Mouse (Mus musculus): ENCODE data around the gene Sin3b. TPM values are rescaled to one million over a fixed set of nuclear protein-coding genes. Genes with fewer than 3 reads are reported as not detected.
"Not testable (repeated sequence)": the region's sequence is repeated elsewhere in the genome, so short reads cannot be mapped to it uniquely, and the experiment has no call there.

Gene Sin3b
- 10 to 100 TPM; 78.2 to 80.8 TPM for total RNA-seq (2021)
- long read RNA-seq, experiment 1, full-length matches to known transcripts, result 31 of 42 reads
- long read RNA-seq, experiment 1, partial matches to known transcripts, result 5 of 42 reads
- long read RNA-seq, experiment 1, other reads (novel, unspliced or antisense), result 6 of 42 reads
- long read RNA-seq, experiment 2, full-length matches to known transcripts, result 29 of 34 reads
- long read RNA-seq, experiment 2, partial matches to known transcripts, result 4 of 34 reads
- long read RNA-seq, experiment 2, other reads (novel, unspliced or antisense), result 1 of 34 reads

DNA sequence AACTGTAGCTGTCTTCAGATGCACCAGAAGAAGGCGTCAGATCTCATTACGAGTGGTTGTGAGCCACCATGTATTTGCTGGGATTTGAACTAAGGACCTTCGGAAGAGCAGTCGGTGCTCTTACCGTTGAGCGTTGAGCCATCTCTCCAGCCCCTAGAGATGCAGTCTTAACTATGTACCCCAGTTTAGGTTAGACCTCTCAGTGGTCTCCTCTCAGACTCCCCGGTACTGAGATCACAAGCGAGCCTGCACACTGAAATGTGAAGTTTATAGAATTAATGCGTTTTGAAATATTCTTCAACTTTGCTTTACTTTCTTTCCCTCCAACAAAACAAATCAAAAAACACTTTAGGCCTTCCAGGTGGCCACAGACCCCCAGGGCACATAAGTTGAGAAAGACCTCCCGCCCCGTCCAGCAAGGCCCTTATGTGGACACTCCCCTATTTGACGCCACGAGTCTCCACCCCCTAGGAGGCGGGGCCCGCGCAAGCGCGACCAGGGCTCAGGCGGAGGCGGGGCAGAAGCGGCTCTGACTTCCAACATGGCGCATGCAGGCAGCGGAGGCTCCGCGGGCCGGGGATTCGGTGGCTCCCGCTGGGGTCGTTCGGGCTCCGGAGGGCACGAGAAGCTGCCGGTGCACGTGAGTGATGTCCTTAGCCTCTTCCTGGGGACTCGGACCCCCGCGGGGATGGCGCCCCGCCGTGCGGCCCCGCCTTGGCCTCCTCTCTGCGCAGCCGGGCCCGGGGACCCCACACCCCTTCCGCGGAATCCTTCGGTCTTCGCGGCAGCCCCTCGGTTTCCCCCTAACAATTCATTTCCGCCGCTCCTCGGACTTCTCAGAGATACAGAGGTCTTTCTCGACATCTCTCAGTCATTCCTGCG is at the start of gene Sin3b:
Gene Sin3b (plus strand): TSS at position 517 of the 882 bp plus-strand sequence.
- DNase-seq, result peak; percentile 98

DNA sequence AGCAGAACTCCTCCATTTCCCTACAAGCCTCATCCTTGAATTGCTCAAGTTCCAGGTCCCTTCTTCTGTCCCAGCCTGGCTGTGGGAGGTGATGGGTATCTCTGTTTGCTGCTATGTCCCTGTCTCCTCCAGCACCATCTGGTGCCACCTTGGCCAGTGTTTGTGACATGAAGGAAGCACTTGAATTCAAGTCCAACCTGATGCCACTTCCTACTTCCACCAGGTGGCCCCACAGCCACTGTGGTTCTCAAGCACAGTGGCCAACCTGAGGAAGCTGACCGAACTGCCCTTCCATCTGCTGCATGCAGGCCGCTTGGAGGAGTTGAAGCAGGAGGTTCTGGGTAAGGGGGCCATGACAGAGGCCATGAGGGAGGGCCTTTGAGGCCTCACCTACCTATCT is 48.9 kb upstream of the Sin3b start:
- no peak for DNase-seq

DNA sequence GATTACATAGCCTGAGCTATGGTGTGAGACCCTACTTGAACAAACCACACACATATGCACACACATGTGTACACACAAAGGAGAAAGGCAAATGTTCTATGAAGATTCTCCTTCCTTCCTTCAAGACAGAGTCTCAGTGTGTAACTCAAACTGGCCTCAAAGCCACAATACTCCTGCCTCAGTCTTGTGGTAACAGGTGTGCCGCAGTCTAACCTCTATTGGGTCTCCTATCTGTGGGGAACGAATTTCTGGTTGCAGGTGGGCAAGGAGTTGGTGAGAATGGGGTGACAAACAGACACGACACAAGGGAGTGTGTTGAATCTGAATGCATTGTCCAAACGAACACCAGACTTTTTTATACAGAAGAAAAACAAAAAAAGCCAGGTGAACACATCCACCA is 46.6 kb upstream of the Sin3b start:
- DNase-seq, result no peak

DNA sequence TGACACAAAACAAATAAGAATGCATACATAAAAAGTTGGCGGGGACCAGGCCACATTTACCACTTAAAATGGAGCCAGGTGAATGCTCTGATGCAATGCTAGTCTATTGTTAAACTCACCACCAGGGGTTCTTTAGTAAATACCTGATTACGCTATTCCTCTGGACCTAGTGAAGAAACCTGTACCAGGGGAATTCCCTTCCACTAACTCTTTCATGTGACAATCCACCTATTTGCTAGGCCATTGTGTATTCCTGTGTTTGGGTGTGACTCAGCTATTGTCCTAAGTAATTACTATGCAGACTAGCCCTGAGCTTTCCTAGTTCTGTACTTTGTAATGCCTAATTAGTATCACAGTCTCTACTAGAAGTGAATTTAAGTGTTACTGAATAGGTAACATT is 46.2 kb upstream of the Sin3b start:
- DNase-seq, result not testable (repeated sequence)

DNA sequence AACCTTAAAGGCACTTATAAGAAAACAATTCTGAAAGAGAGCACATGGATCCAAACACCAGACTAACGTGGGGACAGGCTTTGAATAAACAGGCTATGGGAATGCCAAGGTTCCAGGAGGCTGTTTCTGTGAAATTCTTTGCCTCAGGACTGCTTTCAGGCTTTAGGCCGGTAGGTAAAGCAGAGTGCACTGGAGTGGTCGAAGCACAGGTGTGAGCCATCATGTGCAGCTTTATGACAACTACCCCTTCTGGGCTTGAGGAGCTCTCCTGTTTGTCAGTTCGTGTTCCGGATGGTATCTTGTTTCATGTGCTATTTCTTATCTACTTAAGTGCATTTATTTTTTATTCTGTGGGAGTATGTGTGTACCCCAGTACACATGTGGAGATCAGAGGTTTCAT is 45.8 kb upstream of the Sin3b start:
- DNase-seq, result no peak

DNA sequence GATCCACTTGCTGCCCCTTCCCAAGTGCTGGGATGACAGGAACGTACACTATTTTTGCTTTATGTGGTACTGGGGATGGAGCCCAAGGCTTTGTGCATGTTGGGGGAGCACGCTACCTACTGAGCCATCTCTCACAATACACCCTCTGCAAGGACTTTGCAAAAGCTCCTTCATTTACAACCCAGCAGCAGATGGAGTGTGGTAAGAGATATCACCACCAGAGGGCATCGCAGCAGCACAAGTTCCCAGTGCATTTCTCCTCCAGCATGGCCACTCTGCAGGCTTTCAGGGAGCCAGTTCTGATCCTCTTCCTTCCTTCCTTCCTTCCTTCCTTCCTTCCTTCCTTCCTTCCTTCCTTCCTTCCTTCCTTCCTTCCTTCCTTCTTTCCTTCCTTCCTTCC is 43.0 kb upstream of the Sin3b start:
- DNase-seq, result peak; percentile 62

DNA sequence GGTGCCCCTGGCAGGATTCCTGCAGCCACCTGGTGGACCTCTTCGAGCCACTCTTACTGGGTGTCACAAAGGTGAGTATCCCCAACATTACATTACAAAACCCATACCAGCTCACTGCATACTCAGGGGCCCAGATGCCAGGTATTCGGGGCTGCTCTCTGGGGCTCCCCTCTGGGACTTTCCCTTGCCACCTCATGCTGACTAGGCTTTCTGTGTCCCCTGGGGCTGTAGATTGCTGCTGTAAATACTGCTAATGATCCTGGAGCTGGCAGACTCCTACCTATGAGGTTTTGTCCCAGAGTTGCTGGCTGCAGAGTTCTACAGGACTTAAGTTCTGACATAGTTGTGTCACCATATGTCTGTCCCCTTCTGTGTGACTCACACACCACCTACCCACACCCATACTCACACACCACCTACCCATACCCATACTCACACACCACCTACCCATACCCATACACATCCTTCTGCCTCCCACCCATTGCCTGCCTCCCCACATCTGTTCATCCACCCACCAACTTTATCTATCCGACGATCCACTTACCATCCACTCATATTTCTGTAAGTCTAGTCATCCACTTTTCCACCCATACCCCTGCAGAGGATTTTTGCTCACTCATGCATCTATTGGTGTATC is 40.9 kb upstream of the Sin3b start:
- DNase-seq, result no peak

DNA sequence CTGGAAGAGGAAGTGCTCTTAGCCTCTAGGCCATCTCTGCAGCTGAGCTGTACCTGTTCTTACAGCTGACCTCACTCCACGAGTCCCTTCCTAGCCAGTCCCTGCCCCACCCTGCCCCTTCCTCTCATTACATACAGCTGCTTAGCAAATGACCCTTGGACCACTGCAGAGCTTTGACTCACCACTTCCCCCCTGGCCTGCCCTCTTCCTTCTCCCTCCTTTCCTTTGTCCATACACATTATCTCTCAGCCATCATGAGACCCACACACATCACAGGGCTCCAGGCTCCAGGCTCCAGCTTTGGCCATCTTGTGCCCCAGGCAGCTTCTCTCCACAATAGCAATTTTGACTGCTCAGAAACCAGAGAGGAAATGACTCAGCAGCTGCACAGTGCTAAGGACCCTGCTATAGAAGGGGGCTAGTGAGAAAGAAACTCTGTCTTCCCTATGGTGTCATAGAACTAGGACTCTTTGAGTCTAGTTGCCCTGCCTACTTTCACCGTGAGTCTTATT is 40.0 kb upstream of the Sin3b start:
- DNase-seq, result no peak

DNA sequence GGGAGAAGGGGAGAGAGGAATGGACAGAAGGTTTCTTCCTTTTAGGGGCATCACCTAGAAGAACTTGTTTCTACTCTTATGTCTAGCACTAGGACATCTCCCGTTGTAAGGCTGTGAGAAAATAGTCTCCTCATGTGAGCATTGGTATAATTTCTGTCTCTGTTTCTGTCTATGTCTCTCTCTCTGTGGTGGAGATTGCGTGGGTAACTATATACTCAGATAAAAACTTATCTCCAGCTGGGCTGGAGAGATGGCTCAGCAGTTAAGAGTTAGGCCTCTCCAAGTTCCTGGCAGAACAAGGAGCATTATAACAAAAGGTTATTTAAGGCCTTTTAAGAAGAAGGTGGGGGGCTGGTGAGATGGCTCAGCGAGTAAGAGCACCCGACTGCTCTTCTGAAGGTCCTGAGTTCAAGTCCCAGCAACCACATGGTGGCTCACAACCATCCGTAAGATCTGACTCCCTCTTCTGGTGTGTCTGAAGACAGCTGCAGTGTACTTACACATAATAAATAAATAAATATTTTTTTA is 39.4 kb upstream of the Sin3b start:
- DNase-seq, result not testable (repeated sequence)

DNA sequence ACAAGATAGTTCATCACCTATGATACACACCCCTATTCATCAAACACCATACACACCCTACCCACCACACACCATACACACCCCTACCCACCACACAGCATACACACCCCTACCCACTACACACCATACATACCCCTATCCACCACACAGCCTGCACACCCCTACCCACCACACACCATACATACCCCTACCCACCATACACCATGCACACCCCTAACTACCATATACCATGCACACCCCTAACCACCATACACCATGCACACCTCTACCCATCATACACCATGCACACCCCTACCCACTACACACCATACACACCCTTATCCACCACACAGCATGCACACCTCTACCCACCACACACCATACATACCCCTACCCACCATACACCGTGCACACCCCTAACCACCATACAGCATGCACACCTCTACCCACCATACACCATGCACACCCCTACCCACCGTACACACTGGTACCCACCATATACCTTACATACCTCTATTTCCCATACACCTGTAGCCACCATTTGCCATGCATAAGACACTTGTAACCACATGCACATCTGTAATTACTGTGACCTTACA is 24.6 kb upstream of the Sin3b start:
- DNase-seq, result no peak

DNA sequence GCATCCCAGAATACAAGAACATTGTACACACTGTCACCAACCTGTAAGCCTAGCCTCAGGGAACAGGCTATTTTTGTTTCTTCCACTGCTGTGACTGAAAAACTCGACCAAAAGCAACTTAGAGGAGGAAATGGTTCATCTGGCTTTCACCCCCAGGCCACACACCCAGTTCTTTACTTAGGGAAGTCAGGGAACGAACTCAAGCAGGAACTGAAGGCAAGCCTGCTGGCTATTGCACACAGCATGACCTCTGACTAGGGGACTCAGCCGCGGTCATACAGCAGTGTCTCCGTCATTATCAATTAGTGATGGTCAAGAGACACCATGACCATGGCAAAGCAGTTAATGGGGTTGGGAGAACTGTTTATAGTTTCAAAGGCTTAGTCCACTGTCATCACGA is 10.5 kb upstream of the Sin3b start:
- no peak for DNase-seq

DNA sequence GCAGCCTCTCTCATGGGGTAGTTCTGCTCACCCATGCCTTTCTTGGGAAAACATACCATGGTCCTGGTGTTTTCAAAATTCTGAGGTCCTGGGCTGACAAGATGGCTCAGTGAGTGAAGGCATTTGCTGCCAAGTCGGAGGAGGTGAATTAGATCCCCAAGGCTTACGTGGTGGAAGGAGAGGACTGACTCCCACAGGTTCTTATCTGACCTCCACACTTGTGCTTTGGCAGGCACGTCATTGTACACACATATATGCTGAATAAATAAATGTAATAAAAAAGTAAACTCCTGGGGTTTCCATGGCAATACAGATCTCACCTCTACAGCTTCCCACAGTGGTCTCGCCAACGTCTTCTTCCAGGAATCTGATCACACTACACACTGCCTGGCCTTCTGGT is 6.5 kb upstream of the Sin3b start:
- no peak for DNase-seq

DNA sequence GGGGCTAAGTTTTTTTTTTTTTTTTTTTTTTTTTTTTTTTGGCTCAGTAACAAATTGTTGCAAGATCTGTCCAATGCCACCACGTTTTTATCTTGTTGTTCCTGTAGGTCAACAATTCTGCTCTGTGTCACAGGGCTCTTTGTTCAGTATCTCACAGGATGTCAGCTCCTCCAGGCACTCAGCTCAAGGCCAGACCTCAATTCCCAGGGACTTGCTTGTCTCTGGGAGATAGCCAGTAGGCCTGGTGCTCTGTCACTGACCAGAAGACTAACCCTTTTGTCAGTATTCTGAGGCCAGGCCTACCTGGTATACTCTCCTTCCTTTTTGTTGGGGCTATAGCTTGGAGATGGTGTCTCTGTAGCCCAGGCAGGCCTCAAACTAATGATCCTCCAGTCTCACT is 2.5 kb upstream of the Sin3b start:
- no peak for DNase-seq

DNA sequence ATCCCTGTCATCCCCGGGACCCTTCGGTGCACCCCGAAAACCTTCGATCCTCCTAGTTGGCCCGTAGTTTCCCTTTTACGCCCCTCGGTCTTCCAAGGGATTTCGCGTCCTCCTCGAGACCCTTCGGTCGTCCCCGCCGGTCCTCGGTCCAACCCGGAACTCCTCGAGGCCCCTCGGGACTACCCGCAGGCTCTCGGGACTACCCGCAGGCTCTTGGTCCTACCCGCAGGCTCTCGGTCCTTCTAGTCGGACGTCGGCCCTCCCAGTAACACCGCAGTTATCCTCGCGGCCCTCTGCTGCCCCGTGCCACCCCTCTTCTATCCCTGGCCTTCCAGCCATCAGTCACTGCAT is 541 bp downstream of the Sin3b start:
- peak; percentile 28 for DNase-seq

DNA sequence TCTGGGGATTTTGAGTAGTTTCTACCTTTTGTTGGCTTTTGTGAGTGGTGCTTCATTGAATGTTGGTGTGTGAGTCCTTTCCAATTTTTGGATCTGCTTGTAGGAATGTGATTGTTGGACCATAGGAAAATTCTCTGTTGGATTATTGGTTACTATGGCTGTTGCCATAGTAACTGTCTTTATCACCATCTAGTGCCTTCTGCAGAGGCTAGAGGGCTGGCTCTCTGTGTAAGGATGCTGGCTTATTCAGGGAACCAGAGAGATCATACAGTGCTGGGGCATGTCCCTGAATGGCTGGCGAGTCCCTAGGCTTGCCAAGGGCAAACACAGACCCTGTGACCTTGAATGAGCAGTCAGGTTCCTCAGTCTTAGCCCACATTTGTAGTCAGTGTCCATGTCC is 5.6 kb downstream of the Sin3b start:
- no peak for DNase-seq

DNA sequence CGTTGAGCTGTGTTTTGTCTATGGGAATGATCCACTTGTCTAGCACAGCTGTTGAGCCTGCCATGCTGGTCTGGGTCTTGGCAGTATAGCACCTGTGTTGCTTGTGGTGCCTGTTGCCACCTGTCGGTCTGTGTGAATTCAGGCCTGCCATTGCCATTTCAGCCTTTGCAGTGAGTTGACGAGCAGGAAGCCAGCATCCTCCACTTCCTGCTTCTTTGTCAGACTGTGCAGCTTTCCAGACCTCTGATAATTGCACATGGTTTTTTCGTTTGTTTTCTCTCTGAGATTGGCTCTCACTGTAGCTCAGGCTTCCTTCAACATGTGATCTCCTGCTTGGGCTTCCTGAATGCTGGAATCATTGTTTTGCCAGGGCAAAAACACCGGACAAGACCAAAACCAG is 11.9 kb downstream of the Sin3b start:
- no peak for DNase-seq

DNA sequence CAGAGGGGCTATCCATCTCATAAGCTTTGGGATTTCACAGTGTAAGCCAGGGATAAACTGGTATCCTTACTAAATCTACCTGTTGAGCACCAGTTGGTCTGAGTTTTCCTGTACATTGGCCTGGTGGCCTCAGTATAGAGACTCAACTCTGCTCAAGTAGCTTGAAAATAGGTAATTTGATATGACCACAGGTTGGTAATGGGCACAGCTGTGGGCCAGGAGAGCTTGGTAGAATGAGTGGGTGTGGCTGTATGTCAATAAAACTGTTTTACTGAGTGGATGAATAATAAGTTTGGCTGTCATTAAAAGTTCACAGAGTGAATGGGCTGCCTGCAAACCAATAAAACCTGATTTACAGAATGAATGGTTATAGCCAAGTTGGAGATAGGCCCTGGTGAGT is 13.8 kb downstream of the Sin3b start:
- no peak for DNase-seq

DNA sequence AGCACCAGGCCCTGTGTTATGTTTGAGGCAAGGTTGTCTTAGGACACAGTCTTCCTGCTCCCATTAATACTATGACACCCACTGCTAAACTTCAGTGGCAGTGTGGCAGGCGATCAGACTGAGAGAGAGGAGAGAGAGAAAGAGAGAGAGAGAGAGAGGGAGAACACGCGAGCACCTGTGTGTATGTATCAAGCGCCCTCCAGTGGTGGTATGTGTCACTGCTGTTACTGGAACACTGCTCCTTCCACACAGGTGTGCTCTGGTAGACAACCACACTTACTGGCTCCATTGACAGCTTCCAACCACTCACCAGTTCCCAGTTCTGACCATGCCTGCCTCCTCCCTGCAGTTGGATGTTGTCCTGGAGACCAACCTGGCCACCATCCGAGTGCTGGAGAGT is 23.0 kb downstream of the Sin3b start:
- DNase-seq, result peak; percentile 33

DNA sequence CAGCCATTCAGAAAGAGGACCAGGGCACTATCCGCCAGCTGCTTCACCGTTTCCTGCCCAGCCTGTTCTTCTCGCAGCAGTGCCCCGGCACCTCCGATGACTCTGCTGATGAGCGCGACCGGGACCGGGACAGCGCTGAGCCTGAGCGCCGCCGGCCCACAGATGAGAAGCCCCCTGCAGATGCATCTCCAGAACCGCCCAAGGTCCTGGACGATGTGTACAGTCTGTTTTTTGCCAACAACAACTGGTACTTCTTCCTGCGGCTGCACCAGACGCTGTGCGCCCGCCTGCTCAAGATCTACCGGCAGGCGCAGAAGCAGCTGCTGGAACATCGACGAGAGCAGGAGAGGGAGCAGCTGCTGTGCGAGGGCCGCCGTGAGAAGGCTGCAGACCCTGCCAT is 26.8 kb downstream of the Sin3b start:
- DNase-seq, result no peak

DNA sequence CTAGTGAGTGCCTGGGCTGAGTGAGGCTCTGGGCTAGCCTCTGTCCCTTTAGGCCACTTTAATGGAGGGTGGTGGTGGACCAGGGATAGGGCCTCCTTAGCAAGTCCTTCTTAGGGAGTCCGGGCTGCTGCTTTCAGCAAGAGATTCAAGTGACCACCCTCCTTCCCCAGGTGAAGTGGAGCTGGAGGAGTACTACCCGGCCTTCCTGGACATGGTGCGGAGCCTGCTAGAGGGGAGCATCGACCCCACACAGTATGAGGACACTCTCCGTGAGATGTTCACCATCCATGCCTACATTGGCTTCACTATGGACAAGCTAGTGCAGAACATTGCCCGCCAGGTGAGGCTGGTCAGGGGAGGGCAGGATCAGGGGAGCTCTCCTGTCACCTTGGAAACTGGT is 27.2 kb downstream of the Sin3b start:
- DNase-seq, result no peak

DNA sequence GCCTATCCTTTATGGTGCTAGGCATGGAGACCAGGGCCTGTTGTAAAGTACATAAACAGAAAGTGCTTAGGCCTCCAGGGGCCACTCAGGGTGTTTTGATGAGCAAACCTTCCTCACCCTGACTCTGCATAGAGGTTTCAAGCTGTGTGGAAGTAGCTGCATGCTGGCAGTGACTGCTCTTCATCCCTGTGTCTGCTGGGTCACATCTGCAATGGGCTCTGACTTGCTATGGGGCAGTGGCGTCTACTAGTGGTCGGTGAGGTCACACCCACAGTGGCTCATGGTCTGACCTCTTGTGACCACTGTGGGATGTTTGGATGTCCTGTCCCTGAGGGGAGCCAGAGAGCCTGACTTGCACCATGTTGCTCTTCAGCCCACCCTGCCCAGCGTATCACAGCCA is 28.0 kb downstream of the Sin3b start:
- no peak for DNase-seq

DNA sequence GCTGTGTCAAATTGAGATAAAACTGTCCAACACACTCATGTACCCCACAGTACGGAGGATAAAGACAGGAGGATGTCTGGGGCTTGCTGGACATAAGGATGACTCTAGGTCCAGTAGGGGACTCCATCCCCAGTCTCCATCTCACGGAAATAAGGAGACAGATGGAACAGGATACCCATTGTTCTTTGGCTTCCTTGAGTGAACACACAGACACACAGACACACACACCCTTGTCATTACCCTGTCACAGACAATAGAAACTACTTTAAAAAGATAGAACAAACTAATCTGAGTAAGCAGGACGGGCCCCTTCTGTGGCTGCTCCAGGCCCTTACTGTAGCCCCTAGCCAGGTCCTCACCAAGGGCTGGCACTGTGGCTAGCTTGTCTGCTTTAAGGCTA is 29.2 kb downstream of the Sin3b start:
- DNase-seq, result peak; percentile 1

DNA sequence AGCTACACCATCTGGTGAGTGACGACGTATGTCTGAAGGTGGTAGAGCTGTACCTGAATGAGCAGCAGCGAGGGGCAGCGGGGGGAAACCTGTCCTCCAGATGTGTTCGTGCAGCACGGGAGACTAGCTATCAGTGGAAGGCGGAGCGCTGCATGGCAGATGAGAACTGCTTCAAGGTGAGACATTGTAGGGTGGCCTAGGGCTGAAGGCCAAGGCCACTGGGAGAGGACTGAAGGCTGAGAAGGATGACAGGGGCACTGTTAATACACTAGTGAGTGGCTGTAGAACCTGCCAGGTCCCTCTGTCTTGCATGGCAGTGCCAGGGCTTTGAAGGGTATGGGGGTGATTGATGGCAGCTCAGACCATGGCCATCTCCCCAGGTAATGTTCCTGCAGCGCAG is 30.1 kb downstream of the Sin3b start:
- DNase-seq, result peak; percentile 1
